Mouse (Mus musculus): ENCODE measurements around the gene Slc4a1. TPM values are rescaled to one million over a fixed set of nuclear protein-coding genes. Genes with fewer than 3 reads are reported as not detected.

Gene Slc4a1
- polyA plus RNA-seq, 1 experiment from 2014 or later = 20.2 TPM

DNA sequence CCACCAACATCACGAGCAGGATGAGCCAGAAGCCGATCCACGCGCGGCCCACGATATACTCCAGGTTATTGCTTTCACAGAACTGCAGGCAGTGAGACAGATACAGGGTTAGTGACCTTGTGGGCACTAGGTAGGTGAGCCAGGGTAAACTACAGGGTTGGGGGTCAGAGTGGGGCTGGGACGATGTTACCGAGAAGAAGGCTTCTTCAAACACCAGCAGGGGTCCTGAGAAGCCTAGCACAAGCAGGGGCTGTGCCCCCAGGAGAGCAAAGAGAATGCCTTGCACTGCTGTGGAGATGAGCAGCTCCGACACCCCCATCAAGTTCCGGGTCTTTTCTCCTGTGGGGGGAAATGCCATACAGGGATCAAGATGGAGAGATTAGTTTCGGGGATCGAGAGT lies 9.8 kb downstream of the Slc4a1 start:
- Histone ChIP-seq H3K9ac (no peak overlapping the region), H3K9me3 (replicated peaks) (no peaks in the 10 kb centered on the region), H3K27me3 (peaks cover 14% of the 10 kb centered on the region), H3K36me3 (no peaks in the 10 kb centered on the region), H3K4me1 (peaks cover 17% of the 10 kb centered on the region), H3K4me2 (no peak overlapping the region), H3K27ac (no peak overlapping the region), H3K4me3 (replicated peaks) (no peak overlapping the region)
- no peak for ATAC-seq (replicated peaks; ENCODE audit: low FRiP score)
- 74% methylated on average over 12 of the region's 12 CpGs for WGBS

DNA sequence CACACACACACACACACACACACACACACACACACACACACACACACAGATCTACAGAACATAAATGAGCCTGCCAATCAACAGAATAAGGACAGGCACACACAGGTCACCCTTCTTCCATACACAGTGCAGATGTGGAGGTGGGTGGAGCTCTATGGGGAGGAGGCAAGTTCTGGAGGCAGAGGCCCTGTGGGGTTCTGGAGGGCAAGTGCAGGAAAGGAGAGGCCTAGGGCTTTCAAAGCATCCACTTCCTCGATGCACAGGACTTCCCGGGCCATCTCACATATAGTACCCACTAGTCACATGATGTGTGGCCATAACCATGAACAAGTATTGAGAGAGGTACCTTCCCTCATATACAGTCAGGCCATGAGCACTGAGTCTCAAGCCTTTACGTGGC lies 10.5 kb downstream of the Slc4a1 start:
- ATAC-seq (replicated peaks; ENCODE audit: low FRiP score) = no peak
- H3K4me3 ChIP-seq (replicated peaks) = no peak overlapping the region
- no peaks in the 10 kb centered on the region for H3K9me3 ChIP-seq (replicated peaks)
- H3K36me3 ChIP-seq = no peaks in the 10 kb centered on the region
- H3K4me1 ChIP-seq = peaks cover 21% of the 10 kb centered on the region
- peaks cover 17% of the 10 kb centered on the region for H3K27me3 ChIP-seq
- no peak overlapping the region for H3K9ac ChIP-seq
- 82% methylated on average over 3 of the region's 3 CpGs for WGBS
- no peak overlapping the region for H3K27ac ChIP-seq
- H3K4me2 ChIP-seq = no peak overlapping the region

DNA sequence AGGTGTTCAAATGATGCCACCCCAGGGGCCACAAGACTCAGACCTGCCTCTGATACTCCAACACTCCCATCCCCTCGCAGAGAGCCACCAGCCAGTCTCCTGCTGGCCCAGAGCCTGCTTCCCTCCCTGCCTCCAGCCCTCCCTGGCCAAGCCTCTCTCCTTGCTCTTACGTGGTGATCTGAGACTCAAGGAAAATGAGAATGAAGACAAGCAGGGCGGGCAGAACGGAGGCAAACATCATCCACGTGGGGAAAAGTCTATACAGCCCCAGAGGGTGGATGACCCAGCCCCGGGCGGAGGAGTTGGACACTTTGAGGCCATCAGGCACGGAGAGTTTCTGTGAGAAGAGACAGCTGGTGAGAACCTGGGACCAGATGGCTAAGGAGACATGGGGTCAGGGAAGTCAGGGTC lies 13.0 kb downstream of the Slc4a1 start:
- no peak overlapping the region for H3K4me3 ChIP-seq (replicated peaks)
- no peak overlapping the region for H3K27ac ChIP-seq
- peaks cover 17% of the 10 kb centered on the region for H3K27me3 ChIP-seq
- WGBS = 13% methylated on average over 8 of the region's 8 CpGs
- H3K36me3 ChIP-seq = no peaks in the 10 kb centered on the region
- H3K9ac ChIP-seq = no peak overlapping the region
- ATAC-seq (replicated peaks; ENCODE audit: low FRiP score) = no peak
- H3K9me3 ChIP-seq (replicated peaks) = no peaks in the 10 kb centered on the region
- H3K4me2 ChIP-seq = no peak overlapping the region
- peaks cover 24% of the 10 kb centered on the region for H3K4me1 ChIP-seq

DNA sequence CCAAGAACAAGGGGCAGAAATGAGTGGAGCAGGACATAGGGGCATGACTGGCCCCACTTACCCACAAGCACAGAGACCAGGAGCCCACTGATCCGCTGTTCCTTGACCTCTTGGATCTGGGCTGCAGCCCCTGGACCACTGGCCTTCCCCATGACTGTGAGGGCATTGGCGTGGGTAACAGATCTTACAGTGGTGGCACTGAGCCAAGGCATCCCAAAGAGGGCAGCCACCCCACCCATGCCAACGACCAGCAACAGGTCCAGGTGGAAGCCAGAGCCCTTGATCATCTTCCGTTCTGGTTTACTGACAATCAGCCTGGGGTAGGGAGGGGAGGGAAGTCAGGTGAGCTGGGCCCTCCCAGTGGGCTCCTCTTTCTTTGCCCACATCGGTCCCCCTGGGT lies 13.6 kb downstream of the Slc4a1 start:
- Histone ChIP-seq H3K4me3 (replicated peaks) (no peak overlapping the region), H3K27me3 (peaks cover 17% of the 10 kb centered on the region), H3K36me3 (no peaks in the 10 kb centered on the region), H3K4me1 (peaks cover 24% of the 10 kb centered on the region), H3K27ac (no peak overlapping the region), H3K9me3 (replicated peaks) (no peaks in the 10 kb centered on the region), H3K4me2 (no peak overlapping the region), H3K9ac (no peak overlapping the region)
- WGBS = 52% methylated on average over 5 of the region's 5 CpGs
- ATAC-seq (replicated peaks; ENCODE audit: low FRiP score) = no peak

DNA sequence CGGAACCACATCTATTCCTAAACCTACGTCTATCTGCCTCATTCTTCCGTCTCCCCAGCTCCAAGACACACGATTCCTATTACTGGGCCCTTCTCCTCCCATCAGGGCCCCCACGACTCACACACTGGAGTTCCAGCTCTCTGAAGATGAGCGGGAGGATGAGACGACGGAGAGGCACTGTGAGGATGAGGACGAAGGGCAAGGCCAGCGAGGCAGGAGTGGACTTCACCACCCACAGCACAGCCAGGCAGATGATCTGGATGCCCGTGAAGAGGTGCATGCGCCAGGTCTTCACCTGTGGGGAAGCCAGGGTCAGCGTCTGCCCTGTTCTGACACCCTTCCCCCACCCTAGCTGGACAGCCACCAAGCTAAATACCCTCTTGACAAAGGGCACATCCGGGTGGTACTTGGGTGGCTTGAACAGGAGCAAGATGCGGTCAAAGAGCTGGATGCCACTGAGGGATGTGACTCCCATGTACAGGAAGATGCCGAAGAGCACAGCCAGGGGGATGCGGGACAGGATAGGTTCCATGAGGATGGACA lies 15.0 kb downstream of the Slc4a1 start:
- Histone ChIP-seq H3K9ac (no peak overlapping the region), H3K4me2 (no peak overlapping the region), H3K9me3 (replicated peaks) (no peaks in the 10 kb centered on the region), H3K4me1 (peaks cover 25% of the 10 kb centered on the region), H3K36me3 (no peaks in the 10 kb centered on the region), H3K27me3 (peaks cover 13% of the 10 kb centered on the region), H3K4me3 (replicated peaks) (no peak overlapping the region), H3K27ac (no peak overlapping the region)
- no peak for ATAC-seq (replicated peaks; ENCODE audit: low FRiP score)
- WGBS = 79% methylated on average over 17 of the region's 17 CpGs

DNA sequence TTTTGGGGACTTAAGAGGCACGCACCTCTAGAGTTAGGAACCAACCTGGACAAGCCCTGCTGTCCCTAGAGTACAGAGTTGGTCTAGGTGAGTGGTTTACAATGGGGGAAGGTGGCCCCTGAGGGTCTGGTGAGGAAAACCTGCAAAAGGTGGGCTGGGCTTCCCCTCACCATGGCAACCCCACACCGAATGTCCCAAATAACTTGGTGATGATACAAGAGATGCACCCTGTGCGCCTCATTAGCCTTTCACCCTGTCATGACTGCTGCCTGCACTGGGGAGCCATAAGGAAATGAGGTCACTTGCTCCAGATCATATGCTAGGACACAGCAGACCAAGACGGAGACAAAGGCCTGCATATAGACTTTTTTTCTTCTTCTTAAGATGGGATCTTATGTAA lies 15.6 kb downstream of the Slc4a1 start:
- no peak overlapping the region for H3K4me3 ChIP-seq (replicated peaks)
- no peak for ATAC-seq (replicated peaks; ENCODE audit: low FRiP score)
- no peak overlapping the region for H3K9ac ChIP-seq
- H3K4me1 ChIP-seq = peaks cover 25% of the 10 kb centered on the region
- H3K9me3 ChIP-seq (replicated peaks) = no peaks in the 10 kb centered on the region
- H3K27ac ChIP-seq = no peak overlapping the region
- 78% methylated on average over 4 of the region's 4 CpGs for WGBS
- H3K27me3 ChIP-seq = peaks cover 13% of the 10 kb centered on the region
- H3K36me3 ChIP-seq = no peaks in the 10 kb centered on the region
- no peak overlapping the region for H3K4me2 ChIP-seq

DNA sequence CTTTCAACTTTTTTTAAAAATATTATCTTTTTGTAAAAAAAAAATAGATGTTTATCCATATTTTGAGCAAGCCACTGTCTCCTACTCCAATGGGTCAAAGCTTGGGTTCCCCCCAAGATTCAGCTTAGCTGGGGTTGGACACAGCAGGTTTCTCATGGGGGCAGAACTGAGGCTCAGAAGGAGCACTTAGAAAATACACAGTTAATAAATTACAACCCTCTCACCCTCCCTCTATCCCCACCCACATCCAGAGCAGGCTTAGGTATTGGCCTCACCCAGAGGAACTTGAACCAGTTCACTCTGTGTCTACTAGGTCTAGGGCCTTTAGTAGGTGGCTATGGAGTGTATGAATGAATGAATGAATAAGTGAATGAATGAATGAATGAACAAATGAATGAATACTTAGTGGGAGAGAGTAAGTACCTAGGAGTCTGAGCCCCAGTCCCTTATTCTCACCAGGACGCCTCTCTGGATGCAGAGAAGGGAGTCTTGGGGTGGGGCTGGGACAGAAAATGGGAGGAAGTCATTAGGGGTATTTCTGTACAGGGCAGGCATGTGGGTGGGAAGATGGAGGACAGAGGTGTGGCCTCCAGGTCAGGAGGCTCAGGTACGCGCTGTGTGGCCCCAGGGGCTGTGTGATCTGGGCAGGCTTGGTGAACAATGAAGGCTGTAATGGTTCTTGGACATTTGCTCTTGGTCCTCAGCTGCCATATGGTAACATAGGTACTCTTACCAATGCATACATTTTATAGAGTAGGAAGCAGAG lies 16.6 kb downstream of the Slc4a1 start:
- no peak overlapping the region for H3K9ac ChIP-seq
- H3K36me3 ChIP-seq = no peaks in the 10 kb centered on the region
- no peak overlapping the region for H3K4me2 ChIP-seq
- WGBS = 83% methylated on average over 3 of the region's 3 CpGs
- peaks cover 13% of the 10 kb centered on the region for H3K27me3 ChIP-seq
- no peak overlapping the region for H3K4me3 ChIP-seq (replicated peaks)
- peak; percentile 31; the same call in 1 of the 2 replicates for ATAC-seq (replicated peaks; ENCODE audit: low FRiP score)
- peaks cover 25% of the 10 kb centered on the region for H3K4me1 ChIP-seq
- H3K27ac ChIP-seq = no peak overlapping the region
- no peaks in the 10 kb centered on the region for H3K9me3 ChIP-seq (replicated peaks)

DNA sequence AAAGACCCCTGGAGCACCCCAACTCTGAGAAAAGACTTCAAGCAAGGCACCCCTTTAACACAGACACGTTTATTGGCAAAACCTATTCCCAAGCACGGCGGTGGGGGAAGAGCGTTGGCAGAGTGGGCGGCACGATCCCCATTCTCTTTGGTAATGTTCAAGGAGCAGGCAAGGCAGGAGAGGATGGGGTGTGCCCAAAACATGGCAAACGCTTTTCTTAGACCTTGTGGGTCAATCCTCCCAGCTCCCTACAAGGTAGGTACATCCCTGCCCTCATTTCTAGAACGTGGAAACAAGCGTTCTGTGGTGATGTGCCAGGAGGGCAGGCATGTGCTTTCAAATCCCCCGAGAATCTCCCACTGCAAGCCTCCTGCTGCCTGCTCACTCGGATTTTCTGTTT lies 17.2 kb downstream of the Slc4a1 start:
- H3K4me2 ChIP-seq = no peak overlapping the region
- peaks cover 10% of the 10 kb centered on the region for H3K27me3 ChIP-seq
- peaks cover 25% of the 10 kb centered on the region for H3K4me1 ChIP-seq

DNA sequence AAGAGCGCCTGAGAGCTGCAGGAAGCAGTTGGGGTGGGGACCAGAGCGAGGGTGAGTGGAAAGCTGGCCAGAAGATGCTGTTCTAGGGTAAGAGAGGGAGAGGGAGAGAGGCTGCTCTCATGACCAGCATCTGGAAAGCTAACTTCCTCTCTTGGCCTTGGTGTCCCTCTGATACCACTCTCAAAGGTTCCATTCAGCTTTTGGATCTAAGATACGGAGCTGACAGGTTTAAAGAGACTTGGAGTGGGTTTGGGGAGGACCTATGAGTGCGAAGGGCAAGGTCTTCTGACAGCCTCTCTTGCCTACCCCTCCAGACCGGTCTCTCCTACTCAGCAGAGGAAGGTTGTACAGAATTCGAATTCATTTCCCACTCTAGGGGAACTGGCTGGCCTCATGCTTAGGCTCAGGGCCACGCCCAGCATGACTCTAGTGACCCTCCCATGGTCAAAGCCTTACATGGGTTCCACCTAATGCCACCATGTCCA lies 17.9 kb downstream of the Slc4a1 start:
- Histone ChIP-seq H3K4me3 (replicated peaks) (no peak overlapping the region), H3K36me3 (no peaks in the 10 kb centered on the region), H3K27me3 (peaks cover 6% of the 10 kb centered on the region; the same call in 1 of the 2 replicates), H3K4me2 (no peak overlapping the region), H3K9ac (no peak overlapping the region), H3K27ac (no peak overlapping the region), H3K4me1 (peaks cover 24% of the 10 kb centered on the region), H3K9me3 (replicated peaks) (no peaks in the 10 kb centered on the region)
- WGBS = 86% methylated on average over 7 of the region's 7 CpGs
- ATAC-seq (replicated peaks; ENCODE audit: low FRiP score) = no peak; the same call in 1 of the 2 replicates

More for the DNA sequence above, 17.2 kb downstream of the Slc4a1 start:
- Histone ChIP-seq H3K4me3 (replicated peaks) (no peak overlapping the region), H3K36me3 (no peaks in the 10 kb centered on the region), H3K27ac (no peak overlapping the region), H3K9me3 (replicated peaks) (no peaks in the 10 kb centered on the region), H3K9ac (no peak overlapping the region)
- 85% methylated on average over 11 of the region's 11 CpGs for WGBS
- ATAC-seq (replicated peaks; ENCODE audit: low FRiP score) = no peak

DNA sequence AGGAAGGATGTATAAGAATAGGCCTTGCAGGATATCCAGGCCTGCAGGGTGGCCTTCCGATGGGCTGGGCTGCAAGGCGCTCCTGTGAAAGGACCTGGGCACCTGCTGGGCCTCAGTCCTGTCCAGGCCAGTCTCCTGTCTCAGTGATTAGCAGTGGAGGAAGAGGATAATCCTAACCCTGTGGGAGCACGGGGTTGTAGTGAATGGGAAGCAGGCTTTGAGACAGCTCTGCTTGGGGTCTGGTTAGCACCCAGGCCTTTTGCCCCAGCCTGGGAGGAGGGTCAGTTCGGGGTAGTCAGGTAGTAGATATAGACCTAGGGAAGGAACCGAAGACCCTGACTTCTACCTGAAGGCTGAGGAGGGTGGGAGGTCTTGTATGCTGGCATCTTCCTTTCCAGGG lies 18.3 kb downstream of the Slc4a1 start:
- peaks cover 6% of the 10 kb centered on the region; the same call in 1 of the 2 replicates for H3K27me3 ChIP-seq
- no peak overlapping the region for H3K9ac ChIP-seq
- no peak overlapping the region for H3K27ac ChIP-seq
- H3K9me3 ChIP-seq (replicated peaks) = no peaks in the 10 kb centered on the region
- ATAC-seq (replicated peaks; ENCODE audit: low FRiP score) = no peak
- peaks cover 20% of the 10 kb centered on the region for H3K4me1 ChIP-seq
- no peaks in the 10 kb centered on the region for H3K36me3 ChIP-seq
- H3K4me2 ChIP-seq = no peak overlapping the region
- 82% methylated on average over 5 of the region's 5 CpGs for WGBS
- no peak overlapping the region for H3K4me3 ChIP-seq (replicated peaks)

DNA sequence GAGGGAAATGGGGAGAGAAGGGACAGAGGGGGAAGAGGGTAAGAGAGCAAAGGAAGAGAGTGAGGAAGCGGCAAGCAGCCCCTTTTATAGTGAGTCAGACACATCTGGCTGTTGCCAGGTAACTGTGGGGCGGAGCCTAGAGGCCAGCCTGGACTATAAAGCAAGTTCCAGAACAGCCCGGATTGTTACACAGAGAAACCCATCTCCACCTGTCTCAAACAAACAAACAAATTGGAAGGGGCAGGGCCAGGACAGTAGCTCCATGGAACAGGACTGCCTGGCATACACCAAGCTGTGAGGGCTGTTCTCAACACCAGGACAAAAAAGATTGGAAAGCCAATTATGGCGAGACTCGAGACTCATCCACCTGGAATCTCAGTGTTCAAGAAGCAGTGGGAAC lies 19.1 kb downstream of the Slc4a1 start:
- no peak overlapping the region for H3K4me3 ChIP-seq (replicated peaks)
- no peak overlapping the region for H3K27ac ChIP-seq
- ATAC-seq (replicated peaks; ENCODE audit: low FRiP score) = no peak
- 0 out of 2 replicates have a peak, but pooled peaks cover 3% of the 10 kb centered on the region for H3K27me3 ChIP-seq
- peaks cover 15% of the 10 kb centered on the region; the same call in 1 of the 2 replicates for H3K4me1 ChIP-seq
- H3K4me2 ChIP-seq = no peak overlapping the region
- H3K9me3 ChIP-seq (replicated peaks) = no peaks in the 10 kb centered on the region
- H3K9ac ChIP-seq = no peak overlapping the region
- WGBS = 61% methylated on average over 5 of the region's 5 CpGs
- H3K36me3 ChIP-seq = no peaks in the 10 kb centered on the region

DNA sequence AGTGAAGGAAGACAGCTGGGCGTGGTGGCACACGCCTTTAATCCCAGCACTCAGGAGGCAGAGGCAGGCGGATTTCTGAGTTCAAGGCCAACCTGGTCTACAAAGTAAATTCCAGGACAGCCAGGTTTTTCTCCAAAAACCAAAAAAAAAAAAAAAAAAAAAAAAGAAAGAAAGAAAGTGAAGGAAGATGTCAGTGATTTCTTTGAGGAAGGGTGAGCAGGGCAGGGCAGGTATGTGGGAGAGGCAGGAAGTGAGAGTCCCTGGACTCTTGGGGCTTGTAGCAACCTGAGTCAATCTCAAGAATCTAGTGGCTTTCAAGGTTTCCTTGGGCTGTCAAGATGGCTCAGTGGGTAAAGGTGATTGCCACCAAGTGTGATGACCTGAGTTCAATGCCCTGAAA lies 21.5 kb downstream of the Slc4a1 start:
- Histone ChIP-seq H3K4me3 (replicated peaks) (no peak overlapping the region), H3K4me2 (no peak overlapping the region), H3K27me3 (no peaks in the 10 kb centered on the region), H3K9ac (no peak overlapping the region), H3K9me3 (replicated peaks) (no peaks in the 10 kb centered on the region), H3K27ac (no peak overlapping the region), H3K4me1 (peaks cover 5% of the 10 kb centered on the region; the same call in 1 of the 2 replicates), H3K36me3 (no peaks in the 10 kb centered on the region)
- 95% methylated on average over 3 of the region's 3 CpGs for WGBS
- no peak for ATAC-seq (replicated peaks; ENCODE audit: low FRiP score)
